Mouse (Mus musculus) testis, adult 2 months (tissue): ENCODE results near the gene Kalrn. TPM values are rescaled to one million over a fixed set of nuclear protein-coding genes. Genes with fewer than 3 reads are reported as not detected.
A peak's percentile ranks its signal among the peaks of the same experiment; 100 is the strongest.

Experiments
- H3K27ac ChIP-seq: fragments of 200-500 bp; 2 replicates; pipeline ENCODE4 v1.5.1; 2012; ENCODE audit warnings: low read depth, low read length; ENCODE audit not compliant: control insufficient read depth, insufficient read depth
- H3K27me3 ChIP-seq: fragments of 200-500 bp; 2 replicates; pipeline ENCODE4 v1.6.1; 2012; ENCODE audit warnings: mild to moderate bottlenecking, low read length, moderate library complexity; ENCODE audit not compliant: control insufficient read depth, insufficient read depth
- H3K36me3 ChIP-seq: fragments of 200-500 bp; 2 replicates; pipeline ENCODE4 v1.6.1; 2012; ENCODE audit warnings: mild to moderate bottlenecking, low read length; ENCODE audit not compliant: control insufficient read depth, insufficient read depth
- H3K4me1 ChIP-seq: fragments of 200-500 bp; 2 replicates; pipeline ENCODE4 v1.6.1; 2012; ENCODE audit warnings: low read length; ENCODE audit not compliant: control insufficient read depth, insufficient read depth
- H3K4me3 ChIP-seq: fragments of 200-500 bp; 2 replicates; pipeline ENCODE4 v1.5.1; 2012; ENCODE audit warnings: low read depth, mild to moderate bottlenecking, low read length, moderate library complexity, mixed read lengths; ENCODE audit not compliant: control insufficient read depth
- CTCF ChIP-seq: fragments of 200-500 bp; IDR thresholded peaks from 2 replicates; pipeline ENCODE4 v1.5.1; 2012; ENCODE audit warnings: low read depth, mild to moderate bottlenecking, inconsistent platforms, low read length, moderate library complexity; ENCODE audit not compliant: control insufficient read depth, insufficient read depth, insufficient replicate concordance
- POLR2A ChIP-seq: fragments of 200-500 bp; IDR thresholded peaks from 2 replicates; pipeline ENCODE4 v1.6.1; 2012; ENCODE audit warnings: low read depth, mild to moderate bottlenecking, inconsistent platforms, low read length, moderate library complexity; ENCODE audit not compliant: control insufficient read depth
- polyA plus RNA-seq: library from polyadenylated mRNA; depleted of rRNA; stranded (reverse); fragments of >200 nt; gene quantifications from 2 replicates; pipeline ENCODE4 v1.2.3, GENCODE M21; 2012

Gene Kalrn
- polyA plus RNA-seq, 1 experiment = 5.7 TPM

- no peaks in the 10 kb centered on the region for H3K4me1 ChIP-seq
- H3K36me3 ChIP-seq = no peaks in the 10 kb centered on the region
- no peak overlapping the region for H3K27ac ChIP-seq
- no peaks in the 10 kb centered on the region for H3K27me3 ChIP-seq
- no peak overlapping the region for H3K4me3 ChIP-seq
- TF ChIP-seq POLR2A (no peak), CTCF (no peak)
Measured at GRCm38 (mm10) chr16:34079511-34079910, 493.8 kb downstream of the Kalrn start.

- H3K4me3 ChIP-seq = no peak overlapping the region
- no peak for TF ChIP-seq POLR2A
- no peak for TF ChIP-seq CTCF
- H3K4me1 ChIP-seq = no peaks in the 10 kb centered on the region
- no peaks in the 10 kb centered on the region for H3K36me3 ChIP-seq
- H3K27ac ChIP-seq = no peak overlapping the region
- no peaks in the 10 kb centered on the region for H3K27me3 ChIP-seq
Measured at GRCm38 (mm10) chr16:34078732-34079131, 494.6 kb downstream of the Kalrn start.

GRCm38 (mm10) chr16:34076101-34076500 is 497.2 kb downstream of the Kalrn start:
- Histone ChIP-seq H3K4me1 (no peaks in the 10 kb centered on the region), H3K27ac (no peak overlapping the region), H3K27me3 (no peaks in the 10 kb centered on the region), H3K36me3 (no peaks in the 10 kb centered on the region), H3K4me3 (no peak overlapping the region)
- TF ChIP-seq POLR2A (no peak), CTCF (no peak)

- Histone ChIP-seq H3K27ac (no peak overlapping the region), H3K4me3 (no peak overlapping the region), H3K4me1 (no peaks in the 10 kb centered on the region), H3K27me3 (no peaks in the 10 kb centered on the region), H3K36me3 (no peaks in the 10 kb centered on the region)
- TF ChIP-seq CTCF (peak; percentile 33; the same call in 1 of the 2 replicates), POLR2A (no peak)
Measured at GRCm38 (mm10) chr16:34073930-34074329, 499.4 kb downstream of the Kalrn start.

- Histone ChIP-seq H3K4me3 (no peak overlapping the region), H3K36me3 (no peaks in the 10 kb centered on the region), H3K27me3 (no peaks in the 10 kb centered on the region), H3K27ac (no peak overlapping the region), H3K4me1 (no peaks in the 10 kb centered on the region)
- no peak for TF ChIP-seq POLR2A
- no peak for TF ChIP-seq CTCF
Measured at GRCm38 (mm10) chr16:34072136-34072535, 501.2 kb downstream of the Kalrn start.

- Histone ChIP-seq H3K27me3 (no peaks in the 10 kb centered on the region), H3K4me1 (no peaks in the 10 kb centered on the region), H3K4me3 (no peak overlapping the region), H3K36me3 (no peaks in the 10 kb centered on the region), H3K27ac (no peak overlapping the region)
- TF ChIP-seq POLR2A (no peak), CTCF (no peak)
Measured at GRCm38 (mm10) chr16:34071223-34071825, 502.0 kb downstream of the Kalrn start.

GRCm38 (mm10) chr16:34069481-34069880 is 503.9 kb downstream of the Kalrn start:
- H3K36me3 ChIP-seq = no peaks in the 10 kb centered on the region
- H3K4me1 ChIP-seq = no peaks in the 10 kb centered on the region
- no peak overlapping the region for H3K4me3 ChIP-seq
- no peaks in the 10 kb centered on the region for H3K27me3 ChIP-seq
- H3K27ac ChIP-seq = no peak overlapping the region
- TF ChIP-seq POLR2A (no peak), CTCF (no peak)
